Mouse (Mus musculus) liver, postnatal 0 days (tissue): ENCODE measurements around the gene Mapkapk3. TPM values are rescaled to one million over a fixed set of nuclear protein-coding genes. Genes with fewer than 3 reads are reported as not detected.
A peak's percentile ranks its signal among the peaks of the same experiment; 100 is the strongest.

ENCODE experiments used
- ATAC-seq: fragments of 200-750 bp; cut with Nextera tagmentation; 2 replicates; pipeline ENCODE4 v1.8.0; 2017; ENCODE audit warnings: mild to moderate bottlenecking, moderate library complexity
- DNase-seq: peaks from one replicate; pipeline ENCODE4 v3.0.0-alpha.2; 2016
- H3K27ac ChIP-seq: fragments of 300-500 bp; sonication (generic); 2 replicates; pipeline ENCODE4 v1.5.1; 2014; ENCODE audit warnings: antibody characterized with exemption, moderate library complexity, mild to moderate bottlenecking, low read depth
- H3K27me3 ChIP-seq: fragments of 300-500 bp; sonication (generic); 2 replicates; pipeline ENCODE4 v1.6.1; 2014; ENCODE audit warnings: low read length, control low read depth, mixed read lengths; ENCODE audit not compliant: insufficient read depth
- H3K36me3 ChIP-seq: fragments of 300-500 bp; sonication (generic); replicated peaks from 2 replicates; pipeline ENCODE4 v1.6.1; 2014; ENCODE audit warnings: mild to moderate bottlenecking, control low read depth, low read length, moderate library complexity, mixed read lengths; ENCODE audit not compliant: insufficient read depth
- H3K4me1 ChIP-seq: fragments of 300-500 bp; sonication (generic); 2 replicates; pipeline ENCODE4 v1.6.1; 2014; ENCODE audit warnings: antibody characterized with exemption, mild to moderate bottlenecking, control low read depth; ENCODE audit not compliant: insufficient read depth
- H3K4me2 ChIP-seq: fragments of 300-500 bp; sonication (generic); 2 replicates; pipeline ENCODE4 v1.6.1; 2014; ENCODE audit warnings: low read depth, mild to moderate bottlenecking, low read length, moderate library complexity, mixed read lengths
- H3K4me3 ChIP-seq: fragments of 300-500 bp; sonication (generic); 2 replicates; pipeline ENCODE4 v1.5.1; 2014; ENCODE audit warnings: low read depth, low read length
- H3K9ac ChIP-seq: fragments of 300-500 bp; sonication (generic); replicated peaks from 2 replicates; pipeline ENCODE4 v1.6.1; 2014; ENCODE audit warnings: mild to moderate bottlenecking, moderate library complexity
- H3K9me3 ChIP-seq: fragments of 300-500 bp; sonication (generic); 2 replicates; pipeline ENCODE4 v1.6.1; 2016; ENCODE audit warnings: mild to moderate bottlenecking, control low read depth, low read length, mixed read lengths
- CTCF ChIP-seq: sonication (generic); IDR thresholded peaks from 2 replicates; pipeline ENCODE4 v1.5.1; 2016; ENCODE audit warnings: antibody characterized with exemption, low read depth
- EP300 ChIP-seq: IDR thresholded peaks from 2 replicates; pipeline ENCODE4 v1.6.1; 2016; ENCODE audit warnings: antibody characterized with exemption, low read depth, mild to moderate bottlenecking
- WGBS: fragments of 180-500 bp; shearing (Covaris S2); extraction: QIAGEN DNeasy Blood & Tissue Kit; methylation state at CpG from one replicate; pipeline ENCODE4 v1.1.7; 2014; ENCODE audit not compliant: insufficient replicate concordance; 5-methylcytosine and 5-hydroxymethylcytosine counted together
- polyA plus RNA-seq: library from polyadenylated mRNA; unstranded; fragments of >200 nt; fragmentation: Nextera tagmentation; extraction: Ambion mirVana; gene quantifications from 2 replicates; pipeline ENCODE4 v1.2.1, GENCODE M21; 2015

The Mapkapk3 gene
- polyA plus RNA-seq, 1 experiment from 2014 or later = 8.3 TPM

GRCm38 (mm10) chr9:107246170-107246569, 43.5 kb downstream of the Mapkapk3 start:
- no peak overlapping the region for H3K4me2 ChIP-seq
- no peaks in the 10 kb centered on the region for H3K4me1 ChIP-seq
- no peaks in the 10 kb centered on the region for H3K27me3 ChIP-seq
- no peak for ATAC-seq
- H3K9ac ChIP-seq = no peak overlapping the region
- H3K9me3 ChIP-seq = no peaks in the 10 kb centered on the region
- no peak overlapping the region for H3K4me3 ChIP-seq
- no peak overlapping the region for H3K27ac ChIP-seq
- no peaks in the 10 kb centered on the region for H3K36me3 ChIP-seq
- DNase-seq = peak; percentile 29
- no peak for TF ChIP-seq EP300
- TF ChIP-seq CTCF = peak; percentile 63
- 42% methylated on average over 4 of the region's 4 CpGs for WGBS

GRCm38 (mm10) chr9:107245311-107245710, 44.4 kb downstream of the Mapkapk3 start:
- H3K4me3 ChIP-seq = no peak overlapping the region
- WGBS = 67% methylated on average over 4 of the region's 4 CpGs
- H3K9ac ChIP-seq = no peak overlapping the region
- H3K4me2 ChIP-seq = no peak overlapping the region
- no peaks in the 10 kb centered on the region for H3K4me1 ChIP-seq
- no peak overlapping the region for H3K27ac ChIP-seq
- ATAC-seq = no peak
- no peaks in the 10 kb centered on the region for H3K36me3 ChIP-seq
- DNase-seq = no peak
- no peaks in the 10 kb centered on the region for H3K27me3 ChIP-seq
- no peaks in the 10 kb centered on the region for H3K9me3 ChIP-seq
- TF ChIP-seq CTCF = no peak
- TF ChIP-seq EP300 = no peak

- no peak for ATAC-seq
- 69% methylated on average over 5 of the region's 5 CpGs for WGBS
- no peak for TF ChIP-seq EP300
- TF ChIP-seq CTCF = no peak
- peaks cover 4% of the 10 kb centered on the region for H3K4me1 ChIP-seq
- no peak for DNase-seq
- peaks cover 76% of the 10 kb centered on the region for H3K27me3 ChIP-seq
- no peak overlapping the region for H3K9ac ChIP-seq
- no peak overlapping the region for H3K4me3 ChIP-seq
- no peak overlapping the region for H3K27ac ChIP-seq
- H3K36me3 ChIP-seq = no peaks in the 10 kb centered on the region
- H3K9me3 ChIP-seq = no peaks in the 10 kb centered on the region
- H3K4me2 ChIP-seq = no peak overlapping the region
These were observed 53.5 kb downstream of the Mapkapk3 start for GRCm38 (mm10) chr9:107236151-107236550.

- TF ChIP-seq CTCF (no peak), EP300 (no peak)
- Histone ChIP-seq H3K27me3 (peaks cover 82% of the 10 kb centered on the region), H3K36me3 (no peaks in the 10 kb centered on the region), H3K9me3 (no peaks in the 10 kb centered on the region), H3K4me2 (no peak overlapping the region), H3K4me3 (no peak overlapping the region), H3K4me1 (peaks cover 6% of the 10 kb centered on the region), H3K27ac (no peak overlapping the region), H3K9ac (no peak overlapping the region)
- no peak for DNase-seq
- ATAC-seq = no peak
- WGBS = 35% methylated on average over 5 of the region's 5 CpGs
These were observed 54.4 kb downstream of the Mapkapk3 start for GRCm38 (mm10) chr9:107235261-107235660.

GRCm38 (mm10) chr9:107232140-107232539, 57.5 kb downstream of the Mapkapk3 start:
- peaks cover 6% of the 10 kb centered on the region for H3K4me1 ChIP-seq
- no peaks in the 10 kb centered on the region for H3K9me3 ChIP-seq
- no peak overlapping the region for H3K27ac ChIP-seq
- H3K27me3 ChIP-seq = peaks cover 81% of the 10 kb centered on the region
- DNase-seq (no peak), ATAC-seq (no peak)
- peak overlapping the region; percentile 78; the same call in 1 of the 2 replicates for H3K4me2 ChIP-seq
- peak overlapping the region; percentile 49; the same call in 1 of the 2 replicates for H3K4me3 ChIP-seq
- no peaks in the 10 kb centered on the region for H3K36me3 ChIP-seq
- TF ChIP-seq CTCF (no peak), EP300 (no peak)
- H3K9ac ChIP-seq = no peak overlapping the region
- WGBS = 28% methylated on average over 9 of the region's 9 CpGs

GRCm38 (mm10) chr9:107231539-107232139, 58.0 kb downstream of the Mapkapk3 start, which contains the start of gene Dock3:
Dock3 (minus strand) TSS chr9:107231909.
- TF ChIP-seq CTCF (no peak), EP300 (no peak)
- Histone ChIP-seq H3K27me3 (peaks cover 81% of the 10 kb centered on the region), H3K9ac (no peak within 1 kb of the TSS), H3K36me3 (no peaks in the 10 kb centered on the region), H3K4me1 (peaks cover 6% of the 10 kb centered on the region), H3K4me2 (peak within 1 kb of the TSS; percentile 78), H3K27ac (no peak within 1 kb of the TSS), H3K9me3 (no peaks in the 10 kb centered on the region), H3K4me3 (peak within 1 kb of the TSS; percentile 49)
- DNase-seq (peak; percentile 53), ATAC-seq (peak; percentile 43)
- 2% methylated on average over 81 of the region's 87 CpGs for WGBS
